Mouse (Mus musculus): ENCODE data around the gene Samd4b.

DNA sequence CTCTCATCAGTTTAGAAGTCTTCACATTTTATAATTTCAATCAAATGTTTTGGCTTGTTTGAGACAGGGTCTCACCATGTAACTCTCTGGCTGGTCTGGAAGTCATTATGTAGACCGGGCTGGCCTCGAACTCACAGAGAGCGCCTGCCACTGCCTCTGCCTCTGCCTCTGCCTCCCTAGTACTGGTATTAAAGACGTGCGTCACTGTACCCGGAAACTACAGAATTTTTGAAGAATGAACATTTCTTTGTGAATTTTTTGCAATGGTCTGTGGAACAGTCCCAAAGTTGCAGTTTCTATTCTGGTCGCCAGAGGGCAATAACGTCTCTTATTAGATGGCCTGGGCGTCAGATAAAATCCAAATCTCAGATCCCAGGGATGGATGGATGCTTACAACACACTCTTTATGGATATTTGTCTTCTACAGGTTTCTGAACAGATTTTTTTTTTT lies 224.8 kb downstream of the Samd4b start:
- TF ChIP-seq CTCF (IDR thresholded peaks at IDR 0.05; ENCODE audit: low read depth, low read length), result peak; percentile 68; the same call in 1 of the 2 replicates
- no peak for TF ChIP-seq GATA1 (IDR thresholded peaks at IDR 0.05; ENCODE audit: borderline replicate concordance, low read length)
- TF ChIP-seq TAL1 (conservative IDR thresholded peaks at IDR 0.05; ENCODE audit: low read depth, low read length), result no peak
- no peak for TF ChIP-seq POLR2AphosphoS5 (IDR thresholded peaks at IDR 0.05; ENCODE audit: insufficient replicate concordance, low read depth, low read length)
- TF ChIP-seq GATA2 (IDR thresholded peaks at IDR 0.05; ENCODE audit: borderline replicate concordance, low read depth, low read length), result no peak
